Mouse (Mus musculus) heart, embryonic 13.5 days (tissue): ENCODE data around the gene Srsf4. TPM values are rescaled to one million over a fixed set of nuclear protein-coding genes. Genes with fewer than 3 reads are reported as not detected.

Experiments
- ATAC-seq: fragments of 200-750 bp; cut with Nextera tagmentation; 2 replicates; pipeline ENCODE4 v1.8.0; 2017; ENCODE audit warnings: moderate TSS enrichment; ENCODE audit not compliant: insufficient number of reproducible peaks, low FRiP score, low TSS enrichment; ENCODE audit errors: extremely low read depth
- H3K27ac ChIP-seq: fragments of 300-500 bp; sonication (generic); replicated peaks from 2 replicates; pipeline ENCODE4 v1.5.1; 2015; ENCODE audit warnings: moderate library complexity, mild to moderate bottlenecking, inconsistent platforms
- H3K27me3 ChIP-seq: fragments of 300-500 bp; sonication (generic); replicated peaks from 2 replicates; pipeline ENCODE4 v1.6.1; 2015; ENCODE audit warnings: mild to moderate bottlenecking, inconsistent platforms
- H3K36me3 ChIP-seq: fragments of 300-500 bp; sonication (generic); 2 replicates; pipeline ENCODE4 v1.6.1; 2015; ENCODE audit warnings: mild to moderate bottlenecking, inconsistent platforms
- H3K4me1 ChIP-seq: fragments of 300-500 bp; sonication (generic); 2 replicates; pipeline ENCODE4 v1.6.1; 2015; ENCODE audit warnings: inconsistent platforms
- H3K4me2 ChIP-seq: fragments of 300-500 bp; sonication (generic); 2 replicates; pipeline ENCODE4 v1.6.1; 2015; ENCODE audit warnings: inconsistent platforms, mild to moderate bottlenecking, moderate library complexity
- H3K4me3 ChIP-seq: fragments of 300-500 bp; sonication (generic); 2 replicates; pipeline ENCODE4 v1.5.1; 2015; ENCODE audit warnings: moderate library complexity, mild to moderate bottlenecking, inconsistent platforms
- H3K9ac ChIP-seq: fragments of 300-500 bp; sonication (generic); 2 replicates; pipeline ENCODE4 v1.6.1; 2015; ENCODE audit warnings: inconsistent platforms, mild to moderate bottlenecking, moderate library complexity
- H3K9me3 ChIP-seq: fragments of 300-500 bp; sonication (generic); 2 replicates; pipeline ENCODE4 v1.6.1; 2016; ENCODE audit warnings: inconsistent platforms
- WGBS: fragments of 180-500 bp; shearing (Covaris S2); methylation state at CpG from one replicate; pipeline ENCODE4 v1.1.7; 2015; ENCODE audit warnings: mixed read lengths; 5-methylcytosine and 5-hydroxymethylcytosine counted together
- polyA plus RNA-seq: library from polyadenylated mRNA; unstranded; fragments of >200 nt; fragmentation: Nextera tagmentation; extraction: Ambion mirVana; gene quantifications from 2 replicates; pipeline ENCODE4 v1.2.1, GENCODE M21; 2015

The Srsf4 gene
- polyA plus RNA-seq = 68.5 and 72.0 TPM in 2 replicates

DNA sequence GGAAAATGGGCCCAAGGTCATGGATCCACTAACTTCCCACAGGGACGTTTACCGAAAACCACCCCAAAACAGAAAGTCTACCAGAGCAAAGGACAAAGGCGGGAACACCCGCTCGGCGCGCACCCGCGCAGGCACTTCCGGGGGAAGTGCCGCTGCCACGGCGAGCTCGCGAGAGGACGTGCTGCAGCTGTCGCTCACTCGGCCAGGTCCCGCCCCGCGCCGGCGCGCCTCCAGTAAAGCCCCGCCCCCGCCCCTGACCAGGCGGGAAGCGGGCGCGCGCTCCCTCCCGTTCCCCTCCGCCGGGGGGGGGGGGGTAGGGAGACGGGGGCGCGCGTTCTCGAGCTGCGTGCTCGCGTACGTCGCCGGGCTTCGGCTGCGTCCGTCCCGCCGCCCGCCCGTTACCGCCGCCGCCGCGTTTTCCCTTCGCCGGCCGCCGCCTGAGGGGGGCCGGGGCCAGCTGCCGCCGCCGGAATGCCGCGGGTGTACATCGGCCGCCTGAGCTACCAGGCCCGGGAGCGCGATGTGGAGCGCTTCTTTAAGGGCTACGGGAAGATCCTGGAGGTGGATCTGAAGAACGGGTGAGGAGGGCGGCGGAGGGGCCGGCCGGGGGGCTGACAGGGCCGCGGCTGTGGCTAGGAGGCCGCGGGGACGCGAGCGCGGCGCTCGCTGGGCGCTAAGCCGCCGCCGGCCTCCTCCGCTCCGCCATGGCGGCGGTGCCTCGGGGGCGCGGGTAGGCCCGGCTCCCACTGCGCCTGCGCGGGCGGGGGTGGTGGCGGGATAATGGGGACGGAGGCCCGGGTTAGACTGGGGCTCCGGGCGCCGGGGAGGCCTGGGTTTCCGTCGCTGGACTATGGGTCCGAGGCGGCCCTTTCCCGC, at the start of gene Srsf4:
TSS of gene Srsf4 (plus strand) at position 325 of the 876 bp plus-strand sequence.
- no peaks in the 10 kb centered on the region for H3K27me3 ChIP-seq
- whole genome bisulfite sequencing = 1% methylated on average over 84 of the region's 116 CpGs
- peak; percentile 96 for ATAC-seq

DNA sequence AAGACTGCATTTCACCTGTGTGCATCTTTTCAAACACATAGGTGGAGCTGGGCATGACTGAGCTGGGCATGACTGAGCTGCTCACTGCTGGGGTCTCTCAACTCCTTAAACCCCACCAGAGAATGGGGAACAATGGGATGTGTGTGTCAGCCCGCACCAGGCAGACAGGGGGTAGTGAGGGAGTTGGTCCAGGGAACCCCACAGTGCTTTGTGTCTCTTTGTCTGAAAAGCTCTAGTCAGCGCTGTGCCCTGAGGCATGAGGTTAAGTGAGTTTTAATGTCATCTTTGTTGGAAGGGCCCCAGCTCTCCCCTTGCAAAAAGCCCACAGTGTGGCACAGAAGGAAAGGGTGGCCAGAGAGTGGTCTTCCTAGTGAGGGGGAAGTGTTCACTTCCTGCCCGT, 48.5 kb upstream of the Srsf4 start:
- ATAC-seq = no peak
- Histone ChIP-seq H3K27ac (no peak overlapping the region), H3K4me2 (no peak overlapping the region), H3K9me3 (no peaks in the 10 kb centered on the region), H3K4me3 (no peak overlapping the region), H3K9ac (no peak overlapping the region), H3K27me3 (peaks cover 31% of the 10 kb centered on the region), H3K36me3 (no peaks in the 10 kb centered on the region), H3K4me1 (0 out of 2 replicates have a peak, but pooled peaks cover 6% of the 10 kb centered on the region)
- 67% methylated on average over 3 of the region's 3 CpGs for WGBS

More for the DNA sequence above, at the start of gene Srsf4:
- peaks cover under 1% of the 10 kb centered on the region; the same call in 1 of the 2 replicates for H3K36me3 ChIP-seq
- H3K4me3 ChIP-seq = peak within 1 kb of the TSS; percentile 100
- H3K27ac ChIP-seq = peak within 1 kb of the TSS; percentile 100
- H3K9me3 ChIP-seq = no peaks in the 10 kb centered on the region
- peak within 1 kb of the TSS; percentile 98 for H3K4me2 ChIP-seq
- H3K4me1 ChIP-seq = peaks cover 50% of the 10 kb centered on the region
- peak within 1 kb of the TSS; percentile 100 for H3K9ac ChIP-seq

DNA sequence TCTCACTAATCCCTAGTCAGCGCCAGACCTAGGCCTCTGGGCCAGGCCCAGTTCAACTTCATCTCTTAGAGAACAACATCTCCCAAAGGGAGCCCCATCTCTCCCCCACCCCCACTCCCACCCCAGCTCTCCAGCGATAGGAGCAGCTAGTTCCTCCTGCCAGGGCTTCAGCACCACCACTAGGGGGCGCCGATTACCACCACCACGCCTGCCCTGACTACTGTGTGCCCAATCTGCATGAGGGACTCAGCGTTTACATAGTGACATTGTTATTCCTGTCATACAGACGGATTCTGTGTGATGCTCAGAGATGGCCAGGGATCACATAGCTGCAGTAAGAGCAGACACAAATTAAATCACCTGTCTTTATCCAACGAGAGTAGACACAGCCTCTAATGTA, 47.6 kb upstream of the Srsf4 start:
- 38% methylated on average over 8 of the region's 8 CpGs for WGBS
- H3K4me1 ChIP-seq = 0 out of 2 replicates have a peak, but pooled peaks cover 6% of the 10 kb centered on the region
- no peak overlapping the region for H3K4me2 ChIP-seq
- H3K4me3 ChIP-seq = no peak overlapping the region
- H3K9me3 ChIP-seq = no peaks in the 10 kb centered on the region
- H3K27me3 ChIP-seq = peaks cover 31% of the 10 kb centered on the region
- ATAC-seq = no peak
- H3K36me3 ChIP-seq = no peaks in the 10 kb centered on the region
- no peak overlapping the region for H3K27ac ChIP-seq
- H3K9ac ChIP-seq = no peak overlapping the region

DNA sequence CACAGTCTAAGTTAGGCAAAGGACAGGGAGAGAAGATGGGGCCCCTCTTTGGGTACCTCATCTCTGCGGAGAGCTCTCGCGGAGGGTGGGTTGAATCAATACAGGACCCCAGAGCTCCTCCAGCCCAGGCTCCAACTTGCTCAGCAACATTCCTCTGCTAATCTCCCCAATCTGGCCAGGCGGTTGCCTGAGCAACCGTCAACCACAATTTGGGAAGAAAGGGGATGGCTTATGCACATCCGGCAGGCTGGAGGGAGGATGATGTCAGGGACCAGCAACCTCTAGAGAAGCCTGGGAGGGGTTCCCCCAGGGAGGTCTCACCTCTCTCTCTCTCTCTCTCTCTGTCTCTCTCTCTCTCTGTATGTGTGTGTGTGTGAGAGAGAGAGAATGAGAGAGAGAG, 46.5 kb upstream of the Srsf4 start:
- 18% methylated on average over 6 of the region's 6 CpGs for WGBS
- no peak overlapping the region for H3K27ac ChIP-seq
- H3K4me2 ChIP-seq = no peak overlapping the region
- H3K9me3 ChIP-seq = no peaks in the 10 kb centered on the region
- H3K9ac ChIP-seq = no peak overlapping the region
- no peak for ATAC-seq
- H3K4me1 ChIP-seq = 0 out of 2 replicates have a peak, but pooled peaks cover 6% of the 10 kb centered on the region
- H3K4me3 ChIP-seq = no peak overlapping the region
- peaks cover 23% of the 10 kb centered on the region for H3K27me3 ChIP-seq
- H3K36me3 ChIP-seq = no peaks in the 10 kb centered on the region

DNA sequence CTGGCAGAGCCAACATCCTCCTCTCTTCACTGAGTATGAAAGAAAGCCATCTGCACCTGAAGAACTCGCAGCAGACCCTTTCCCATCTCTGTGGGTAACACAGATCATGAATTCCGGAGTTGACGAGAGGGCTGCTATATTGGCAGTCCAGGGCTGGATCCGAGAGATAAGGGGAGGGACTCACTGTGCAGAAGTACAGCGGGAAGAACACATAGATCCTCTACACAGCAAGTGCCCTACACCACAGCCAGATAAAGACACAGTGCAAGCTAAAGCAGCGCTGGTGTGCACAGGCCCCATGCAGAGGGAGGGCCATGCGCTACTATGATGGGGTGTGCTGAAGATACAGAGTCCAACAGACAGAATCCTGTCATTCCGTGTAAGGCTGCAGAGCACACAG, 44.3 kb upstream of the Srsf4 start:
- Histone ChIP-seq H3K27ac (no peak overlapping the region), H3K9me3 (no peaks in the 10 kb centered on the region), H3K9ac (no peak overlapping the region), H3K36me3 (no peaks in the 10 kb centered on the region), H3K4me3 (no peak overlapping the region), H3K27me3 (peaks cover 36% of the 10 kb centered on the region), H3K4me1 (0 out of 2 replicates have a peak, but pooled peaks cover 7% of the 10 kb centered on the region), H3K4me2 (no peak overlapping the region)
- 55% methylated on average over 8 of the region's 8 CpGs for WGBS
- no peak for ATAC-seq

DNA sequence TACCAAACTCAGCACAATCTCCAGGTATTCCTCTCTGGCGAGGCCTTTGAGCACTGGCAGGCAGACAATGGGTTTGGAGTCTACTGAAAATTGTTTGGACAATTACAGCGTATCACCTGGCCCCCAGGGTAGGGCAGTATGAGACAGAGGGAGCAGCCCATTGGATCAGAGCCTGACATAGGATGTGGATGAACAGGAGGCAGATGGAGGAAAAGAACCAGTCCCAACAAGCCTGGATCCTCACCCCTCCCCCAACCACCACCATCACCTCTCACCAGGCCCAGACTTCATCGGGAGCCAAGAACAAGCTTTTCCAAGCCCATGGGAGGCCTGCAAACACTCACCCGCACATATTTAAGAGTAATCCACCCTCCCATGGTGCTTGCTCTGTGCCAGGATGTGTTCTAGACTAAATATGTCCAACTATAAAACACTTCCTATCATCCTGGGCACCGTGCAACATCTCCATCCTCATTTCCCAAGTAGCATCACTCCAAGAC, 41.8 kb upstream of the Srsf4 start:
- Histone ChIP-seq H3K27ac (no peak overlapping the region), H3K9ac (no peak overlapping the region), H3K4me3 (no peak overlapping the region), H3K27me3 (peaks cover 61% of the 10 kb centered on the region), H3K9me3 (no peaks in the 10 kb centered on the region), H3K4me1 (peaks cover 13% of the 10 kb centered on the region), H3K4me2 (no peak overlapping the region), H3K36me3 (no peaks in the 10 kb centered on the region)
- no peak for ATAC-seq
- WGBS = 63% methylated on average over 5 of the region's 5 CpGs

DNA sequence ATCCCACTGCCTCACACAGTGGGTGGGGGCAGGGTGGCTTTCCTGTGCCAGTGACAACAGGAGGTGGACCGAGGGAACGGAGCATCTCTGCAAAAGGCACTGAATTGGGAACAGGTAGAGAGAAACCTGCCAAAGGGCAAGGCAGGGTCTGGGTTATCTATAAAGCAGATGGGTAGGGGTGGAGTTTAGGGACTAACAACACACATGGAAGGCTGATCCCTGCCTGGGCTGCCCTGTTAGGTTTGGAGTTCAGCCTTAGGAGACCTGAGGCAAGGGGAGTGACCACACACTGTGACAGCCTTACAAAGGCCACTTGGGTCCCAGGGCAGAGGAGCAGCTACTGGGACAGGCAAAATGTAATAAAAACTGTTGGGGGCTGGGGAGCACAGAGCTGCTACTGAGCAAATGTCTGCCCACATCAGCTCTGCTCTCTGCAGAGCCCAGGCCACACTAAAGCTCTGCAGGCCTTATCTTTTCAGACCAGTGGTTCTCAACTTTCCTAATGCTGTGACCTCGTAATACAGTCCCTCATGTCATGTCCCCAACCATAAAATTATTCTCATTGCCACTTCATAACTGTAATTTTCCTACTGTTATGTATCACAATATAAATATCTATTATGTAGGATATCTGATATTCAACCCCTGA, 40.5 kb upstream of the Srsf4 start:
- Histone ChIP-seq H3K27ac (no peak overlapping the region), H3K4me3 (no peak overlapping the region), H3K4me2 (no peak overlapping the region), H3K36me3 (no peaks in the 10 kb centered on the region), H3K27me3 (peaks cover 74% of the 10 kb centered on the region), H3K9ac (no peak overlapping the region), H3K9me3 (no peaks in the 10 kb centered on the region), H3K4me1 (peaks cover 20% of the 10 kb centered on the region)
- 64% methylated on average over 3 of the region's 3 CpGs for WGBS
- ATAC-seq = no peak

DNA sequence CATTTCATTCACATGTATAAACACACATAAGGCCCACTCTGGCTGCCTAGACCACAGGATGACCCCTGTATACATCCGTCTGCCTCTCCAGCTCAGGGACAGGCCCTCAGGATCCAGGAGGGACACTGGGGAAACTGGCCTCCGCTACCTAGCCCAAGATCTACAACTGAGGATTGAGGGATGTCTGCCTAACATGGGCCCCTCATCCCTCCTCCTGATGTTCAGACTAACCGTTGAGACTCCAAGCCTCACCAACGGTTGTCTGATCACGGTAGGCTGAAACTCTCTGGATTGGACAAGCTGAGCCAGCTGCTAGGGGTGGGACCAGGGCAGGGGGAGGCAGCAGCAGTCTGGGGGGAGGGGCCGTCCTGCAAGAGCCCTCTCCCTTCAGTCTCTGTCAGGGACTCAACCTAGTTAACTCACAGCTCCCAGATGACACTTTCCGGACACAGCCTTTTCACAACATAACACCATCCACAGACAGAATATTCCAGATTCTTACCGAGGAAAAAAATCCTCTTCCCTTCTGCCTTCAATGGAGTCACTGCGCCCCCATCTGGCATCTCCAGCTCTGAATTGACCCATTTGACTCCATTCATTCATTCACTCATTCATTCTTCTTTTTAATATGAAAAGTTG, 39.3 kb upstream of the Srsf4 start:
- Histone ChIP-seq H3K9ac (peak overlapping the region; percentile 19; the same call in 1 of the 2 replicates), H3K4me2 (no peak overlapping the region), H3K4me1 (peaks cover 24% of the 10 kb centered on the region), H3K4me3 (no peak overlapping the region), H3K27ac (no peak overlapping the region), H3K9me3 (no peaks in the 10 kb centered on the region), H3K27me3 (peaks cover 81% of the 10 kb centered on the region), H3K36me3 (no peaks in the 10 kb centered on the region)
- 25% methylated on average over 9 of the region's 9 CpGs for WGBS
- no peak for ATAC-seq

DNA sequence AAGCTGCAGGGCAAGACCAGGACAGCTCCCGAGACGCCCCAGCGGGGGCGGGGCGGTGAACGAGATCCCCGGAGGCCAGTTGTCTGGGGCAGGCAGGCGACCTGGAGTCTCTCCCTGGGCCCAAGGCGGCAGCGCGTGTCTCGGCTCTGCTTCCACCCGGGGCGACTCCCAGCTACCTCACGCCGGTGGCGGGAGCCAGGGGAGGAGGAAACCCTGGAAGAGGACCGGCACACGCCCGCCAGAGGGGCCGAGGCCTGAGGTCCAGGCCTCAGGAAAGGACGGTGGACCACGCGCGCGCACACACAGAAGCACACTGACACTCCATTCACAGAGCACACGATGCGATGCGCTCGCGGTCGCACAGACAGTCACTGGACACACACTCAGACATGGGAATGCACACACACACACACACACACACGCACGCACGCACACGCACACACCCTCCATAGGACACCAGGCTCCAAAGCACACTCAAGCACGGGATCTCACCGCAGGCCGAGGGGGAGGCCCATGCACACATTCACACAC, 37.0 kb upstream of the Srsf4 start:
- no peak for ATAC-seq
- WGBS = under 1% methylated on average over 37 of the region's 39 CpGs
- no peaks in the 10 kb centered on the region for H3K36me3 ChIP-seq
- peak overlapping the region; percentile 85 for H3K9ac ChIP-seq
- peaks cover 88% of the 10 kb centered on the region for H3K27me3 ChIP-seq
- peak overlapping the region; percentile 100 for H3K4me2 ChIP-seq
- peaks cover 24% of the 10 kb centered on the region for H3K4me1 ChIP-seq
- no peak overlapping the region for H3K27ac ChIP-seq
- H3K4me3 ChIP-seq = peak overlapping the region; percentile 70
- no peaks in the 10 kb centered on the region for H3K9me3 ChIP-seq

DNA sequence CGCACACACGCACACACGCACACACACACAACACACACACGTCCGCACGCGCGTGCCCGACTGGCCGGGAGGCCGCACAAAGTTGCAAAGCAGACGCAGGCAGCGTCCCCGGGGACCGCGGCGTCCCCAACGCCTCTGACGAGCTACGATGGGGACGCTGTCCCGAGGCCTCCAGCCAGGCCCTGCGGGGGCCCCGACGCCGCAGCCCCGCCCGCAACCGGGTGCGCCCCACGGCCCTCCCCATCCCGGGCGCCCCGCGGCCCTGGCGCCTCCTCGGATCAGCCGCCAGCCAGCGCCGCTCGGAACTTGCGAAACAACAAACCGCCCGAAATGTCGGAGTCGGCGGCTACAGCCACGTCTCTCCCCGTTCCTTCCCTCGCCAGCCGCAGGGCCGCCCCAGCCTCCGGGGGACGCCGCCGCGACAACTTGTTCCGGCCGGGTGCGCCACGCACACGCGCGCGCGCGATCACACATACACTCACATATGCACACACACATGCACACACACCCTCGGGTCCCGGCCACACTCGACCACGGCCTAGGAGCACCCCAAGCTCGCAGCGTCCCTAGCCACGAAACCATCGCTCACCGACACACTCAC, 36.4 kb upstream of the Srsf4 start:
- H3K36me3 ChIP-seq = no peaks in the 10 kb centered on the region
- peaks cover 24% of the 10 kb centered on the region for H3K4me1 ChIP-seq
- no peaks in the 10 kb centered on the region for H3K9me3 ChIP-seq
- peak overlapping the region; percentile 70 for H3K4me3 ChIP-seq
- no peak overlapping the region for H3K27ac ChIP-seq
- H3K27me3 ChIP-seq = peaks cover 94% of the 10 kb centered on the region
- no peak for ATAC-seq
- WGBS = under 1% methylated on average over 74 of the region's 76 CpGs
- peak overlapping the region; percentile 85 for H3K9ac ChIP-seq
- H3K4me2 ChIP-seq = peak overlapping the region; percentile 100
